Mouse (Mus musculus) hindbrain, embryonic 12.5 days (tissue): ENCODE results near the gene Sox4. TPM values are rescaled to one million over a fixed set of nuclear protein-coding genes. Genes with fewer than 3 reads are reported as not detected.

Experiments used
- ATAC-seq: fragments of 200-750 bp; cut with Nextera tagmentation; 2 replicates; pipeline ENCODE4 v1.8.0; 2017; ENCODE audit warnings: moderate TSS enrichment; ENCODE audit not compliant: low FRiP score
- H3K27ac ChIP-seq: fragments of 300-500 bp; sonication (generic); 2 replicates; pipeline ENCODE4 v1.5.1; 2016; ENCODE audit warnings: mild to moderate bottlenecking
- H3K27me3 ChIP-seq: fragments of 300-500 bp; sonication (generic); 2 replicates; pipeline ENCODE4 v1.6.1; 2016; ENCODE audit warnings: mild to moderate bottlenecking
- H3K36me3 ChIP-seq: fragments of 300-500 bp; sonication (generic); 2 replicates; pipeline ENCODE4 v1.6.1; 2016; ENCODE audit warnings: mild to moderate bottlenecking
- H3K4me1 ChIP-seq: fragments of 300-500 bp; sonication (generic); 2 replicates; pipeline ENCODE4 v1.6.1; 2016
- H3K4me2 ChIP-seq: fragments of 300-500 bp; sonication (generic); replicated peaks from 2 replicates; pipeline ENCODE4 v1.6.1; 2016; ENCODE audit warnings: mild to moderate bottlenecking
- H3K4me3 ChIP-seq: fragments of 300-500 bp; sonication (generic); 2 replicates; pipeline ENCODE4 v1.5.1; 2016; ENCODE audit warnings: mild to moderate bottlenecking
- H3K9ac ChIP-seq: fragments of 300-500 bp; sonication (generic); 2 replicates; pipeline ENCODE4 v1.6.1; 2016; ENCODE audit warnings: mild to moderate bottlenecking, moderate library complexity
- H3K9me3 ChIP-seq: fragments of 300-500 bp; sonication (generic); replicated peaks from 2 replicates; pipeline ENCODE4 v1.6.1; 2016; ENCODE audit warnings: mild to moderate bottlenecking
- WGBS: fragments of 180-500 bp; shearing (Covaris S2); methylation state at CpG from one replicate; pipeline ENCODE4 v1.1.7; 2016; 5-methylcytosine and 5-hydroxymethylcytosine counted together
- polyA plus RNA-seq: library from polyadenylated mRNA; unstranded; fragments of >200 nt; fragmentation: Nextera tagmentation; extraction: Ambion mirVana; gene quantifications from 2 replicates; pipeline ENCODE4 v1.2.1, GENCODE M21; 2016

Sox4 gene
- polyA plus RNA-seq, 1 experiment from 2014 or later, result 255 TPM

DNA sequence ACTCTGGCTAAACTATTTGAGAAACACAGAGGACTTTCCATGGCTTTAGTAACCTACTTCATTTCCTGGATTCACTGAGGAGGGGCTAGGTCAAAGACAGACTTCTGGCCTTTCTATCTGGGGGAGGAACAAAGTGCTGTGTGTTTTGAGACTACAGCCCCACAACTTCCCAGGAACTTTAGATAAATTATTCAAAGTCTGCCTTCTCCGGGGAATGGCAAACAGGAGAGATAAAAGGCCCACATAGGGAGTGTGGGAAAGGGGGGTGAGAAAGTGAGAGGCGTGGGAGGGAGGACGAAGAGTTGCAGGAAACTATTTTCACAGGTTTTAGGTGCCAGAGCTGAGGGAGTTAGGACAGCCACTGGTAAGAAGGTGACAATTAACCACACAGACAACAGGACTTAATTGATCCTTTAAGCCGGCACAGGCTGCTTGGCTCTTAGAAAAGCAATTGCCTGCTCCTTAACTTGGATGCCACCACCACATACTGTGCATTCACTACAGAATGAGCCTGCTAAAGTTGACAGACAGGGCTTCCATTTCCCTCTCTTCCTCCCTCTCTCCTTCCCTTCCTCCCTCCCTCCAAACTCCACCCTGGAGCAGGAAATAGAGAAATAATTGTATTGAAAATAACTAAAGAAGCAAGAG is 11.4 kb downstream of the Sox4 start:
- ATAC-seq, result peak; percentile 60
- Histone ChIP-seq H3K9ac (no peak overlapping the region), H3K36me3 (0 out of 2 replicates have a peak, but pooled peaks cover 3% of the 10 kb centered on the region), H3K4me3 (no peak overlapping the region), H3K9me3 (no peaks in the 10 kb centered on the region), H3K27me3 (no peaks in the 10 kb centered on the region), H3K4me2 (no peak overlapping the region), H3K4me1 (peaks cover 10% of the 10 kb centered on the region), H3K27ac (peak overlapping the region; percentile 25; the same call in 1 of the 2 replicates)
- WGBS, result 0% methylated on average over 4 of the region's 4 CpGs

DNA sequence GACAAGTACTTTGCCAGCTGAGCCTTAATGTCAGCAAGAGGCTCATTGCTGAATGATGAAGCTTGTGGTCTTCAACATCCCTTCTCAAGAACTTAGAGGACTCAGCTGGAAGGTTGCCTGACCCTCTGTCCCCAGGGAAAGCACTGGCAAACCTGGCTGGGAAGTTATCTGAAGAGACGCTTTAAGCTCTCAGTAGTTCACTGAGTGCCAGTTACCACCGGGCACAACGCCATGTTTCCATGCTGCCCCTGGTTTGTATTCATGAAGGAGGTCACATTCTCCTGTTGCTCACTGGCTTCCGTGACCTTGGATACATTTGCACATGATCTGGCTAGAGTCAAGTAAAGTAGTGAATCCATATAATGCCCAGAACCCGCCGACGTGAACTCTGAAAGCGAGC is 20.1 kb downstream of the Sox4 start:
- Histone ChIP-seq H3K4me3 (no peak overlapping the region), H3K36me3 (no peaks in the 10 kb centered on the region)
- WGBS, result 92% methylated on average over 8 of the region's 8 CpGs

DNA sequence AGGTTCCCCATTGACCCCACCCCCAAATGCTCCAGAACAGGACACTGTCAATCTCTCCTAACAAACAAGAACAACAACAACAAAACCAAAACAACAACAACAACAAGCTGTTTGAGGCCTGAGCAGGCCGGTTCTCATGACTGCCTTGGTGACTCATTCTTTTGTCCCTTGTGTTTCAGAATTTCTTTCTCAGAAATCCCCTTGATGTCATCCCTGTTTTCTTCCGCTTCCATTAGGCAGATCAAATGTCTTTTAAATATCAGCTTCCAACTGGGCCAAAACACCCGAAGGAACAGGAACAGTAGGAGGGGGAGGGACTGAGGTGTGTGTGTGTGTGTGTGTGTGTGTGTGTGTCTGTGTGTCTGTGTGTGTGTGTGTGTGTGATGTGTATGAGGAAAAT is 21.7 kb downstream of the Sox4 start:
- Histone ChIP-seq H3K4me1 (peaks cover 7% of the 10 kb centered on the region), H3K27me3 (no peaks in the 10 kb centered on the region), H3K9ac (no peak overlapping the region), H3K27ac (no peak overlapping the region), H3K4me3 (no peak overlapping the region), H3K36me3 (no peaks in the 10 kb centered on the region), H3K9me3 (no peaks in the 10 kb centered on the region), H3K4me2 (no peak overlapping the region)
- 32% methylated on average over 3 of the region's 3 CpGs for WGBS
- no peak for ATAC-seq

More for the DNA sequence above, 20.1 kb downstream of the Sox4 start:
- no peak overlapping the region for H3K27ac ChIP-seq
- H3K4me1 ChIP-seq, result peaks cover 7% of the 10 kb centered on the region
- no peak for ATAC-seq
- H3K9ac ChIP-seq, result no peak overlapping the region
- no peaks in the 10 kb centered on the region for H3K27me3 ChIP-seq
- H3K4me2 ChIP-seq, result no peak overlapping the region
- no peaks in the 10 kb centered on the region for H3K9me3 ChIP-seq

DNA sequence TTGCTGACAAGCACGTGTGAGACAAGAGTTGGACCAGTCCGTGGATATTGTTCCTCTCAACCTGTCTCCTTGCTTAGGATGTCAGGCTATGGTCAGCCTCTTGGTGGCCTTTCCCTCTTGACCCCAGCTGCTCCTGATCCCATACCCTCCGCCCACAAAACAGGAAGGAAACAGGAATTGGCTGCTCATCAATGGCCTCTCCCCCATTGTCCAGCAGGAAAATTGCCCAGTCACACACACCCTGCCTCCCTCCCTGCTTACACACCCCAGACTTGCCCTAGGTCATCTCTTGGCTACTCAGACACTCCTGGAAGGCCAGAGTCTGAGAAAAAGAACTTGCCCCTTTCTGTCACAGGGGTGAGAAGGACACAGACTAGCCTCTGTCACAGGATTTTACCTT is 22.2 kb downstream of the Sox4 start:
- no peak overlapping the region for H3K27ac ChIP-seq
- no peak overlapping the region for H3K4me2 ChIP-seq
- no peak overlapping the region for H3K9ac ChIP-seq
- no peaks in the 10 kb centered on the region for H3K36me3 ChIP-seq
- H3K4me1 ChIP-seq, result peaks cover 7% of the 10 kb centered on the region
- ATAC-seq, result no peak
- no peaks in the 10 kb centered on the region for H3K9me3 ChIP-seq
- H3K27me3 ChIP-seq, result no peaks in the 10 kb centered on the region
- H3K4me3 ChIP-seq, result no peak overlapping the region
- 79% methylated on average over 3 of the region's 3 CpGs for WGBS

DNA sequence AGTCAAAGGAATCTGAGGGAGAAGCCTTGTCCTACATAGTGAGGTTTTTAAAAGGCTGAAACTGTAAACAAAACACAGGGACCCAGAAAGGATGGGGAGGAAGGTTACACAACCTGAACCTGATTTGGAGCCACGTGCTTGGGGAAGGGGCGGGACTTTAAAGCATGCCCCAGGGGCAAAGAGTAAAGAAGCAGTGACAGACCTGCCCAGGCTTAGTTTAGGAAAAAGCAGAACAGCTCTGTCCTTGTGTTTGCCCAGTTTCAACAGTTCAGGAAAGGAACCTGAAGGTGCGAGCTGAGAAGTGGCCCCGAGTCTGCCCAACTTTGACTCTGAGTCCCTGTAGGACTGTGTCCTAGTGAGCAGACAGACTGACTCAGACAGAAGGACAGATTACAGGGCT is 23.1 kb downstream of the Sox4 start:
- Histone ChIP-seq H3K4me1 (peaks cover 7% of the 10 kb centered on the region), H3K27ac (no peak overlapping the region), H3K4me3 (no peak overlapping the region), H3K9me3 (no peaks in the 10 kb centered on the region), H3K4me2 (no peak overlapping the region), H3K27me3 (no peaks in the 10 kb centered on the region), H3K9ac (no peak overlapping the region), H3K36me3 (no peaks in the 10 kb centered on the region)
- whole genome bisulfite sequencing, result 60% methylated on average over 4 of the region's 4 CpGs
- ATAC-seq, result no peak

DNA sequence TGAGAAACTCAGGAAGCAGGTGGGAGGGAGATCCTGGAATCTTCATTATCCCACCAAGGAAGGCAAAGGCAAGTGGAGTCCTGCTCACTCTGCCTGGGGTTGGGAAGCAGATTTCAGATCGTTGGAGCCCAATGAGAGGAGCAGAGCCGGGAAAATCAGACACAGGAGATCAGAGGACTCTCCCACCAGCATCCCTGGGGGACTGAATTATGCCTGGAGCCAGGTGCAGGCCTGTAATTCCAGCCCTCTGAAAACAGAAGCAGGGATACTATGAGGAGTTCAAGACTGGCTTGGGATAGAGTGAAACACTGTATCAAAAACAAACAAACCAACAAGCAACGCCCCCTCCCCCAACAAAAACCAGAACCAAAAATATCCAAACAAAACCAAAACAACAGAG is 23.6 kb downstream of the Sox4 start:
- H3K36me3 ChIP-seq, result no peaks in the 10 kb centered on the region
- WGBS, result 38% methylated on average over 3 of the region's 3 CpGs
- no peak overlapping the region for H3K27ac ChIP-seq
- H3K9me3 ChIP-seq, result no peaks in the 10 kb centered on the region
- H3K27me3 ChIP-seq, result no peaks in the 10 kb centered on the region
- no peak for ATAC-seq
- peaks cover 7% of the 10 kb centered on the region for H3K4me1 ChIP-seq
- H3K4me2 ChIP-seq, result no peak overlapping the region
- H3K4me3 ChIP-seq, result no peak overlapping the region
- no peak overlapping the region for H3K9ac ChIP-seq

DNA sequence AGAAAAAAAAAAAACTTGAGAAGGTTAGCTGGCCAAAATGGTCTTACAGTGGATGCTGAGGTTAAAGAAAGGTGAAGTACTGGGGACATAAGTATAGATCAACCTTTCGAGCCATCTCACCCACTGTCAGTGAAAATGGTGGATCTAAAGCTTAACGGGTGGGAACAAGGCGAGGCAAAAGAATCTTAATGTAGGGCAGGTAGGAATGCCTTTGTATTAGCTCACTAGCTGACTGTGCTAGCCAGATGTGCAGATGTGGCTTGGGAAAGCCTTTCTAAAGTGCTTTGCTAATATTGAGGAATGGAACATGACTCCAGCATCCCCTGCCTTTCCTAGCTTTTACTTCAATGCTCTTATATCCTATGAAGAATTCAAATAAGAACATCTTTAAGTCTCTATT is 30.4 kb downstream of the Sox4 start:
- no peak overlapping the region for H3K27ac ChIP-seq
- H3K27me3 ChIP-seq, result no peaks in the 10 kb centered on the region
- H3K4me2 ChIP-seq, result no peak overlapping the region
- no peaks in the 10 kb centered on the region for H3K9me3 ChIP-seq
- H3K9ac ChIP-seq, result no peak overlapping the region
- H3K4me1 ChIP-seq, result no peaks in the 10 kb centered on the region
- H3K4me3 ChIP-seq, result no peak overlapping the region
- H3K36me3 ChIP-seq, result no peaks in the 10 kb centered on the region
- 94% methylated on average over 3 of the region's 3 CpGs for WGBS
- no peak for ATAC-seq

DNA sequence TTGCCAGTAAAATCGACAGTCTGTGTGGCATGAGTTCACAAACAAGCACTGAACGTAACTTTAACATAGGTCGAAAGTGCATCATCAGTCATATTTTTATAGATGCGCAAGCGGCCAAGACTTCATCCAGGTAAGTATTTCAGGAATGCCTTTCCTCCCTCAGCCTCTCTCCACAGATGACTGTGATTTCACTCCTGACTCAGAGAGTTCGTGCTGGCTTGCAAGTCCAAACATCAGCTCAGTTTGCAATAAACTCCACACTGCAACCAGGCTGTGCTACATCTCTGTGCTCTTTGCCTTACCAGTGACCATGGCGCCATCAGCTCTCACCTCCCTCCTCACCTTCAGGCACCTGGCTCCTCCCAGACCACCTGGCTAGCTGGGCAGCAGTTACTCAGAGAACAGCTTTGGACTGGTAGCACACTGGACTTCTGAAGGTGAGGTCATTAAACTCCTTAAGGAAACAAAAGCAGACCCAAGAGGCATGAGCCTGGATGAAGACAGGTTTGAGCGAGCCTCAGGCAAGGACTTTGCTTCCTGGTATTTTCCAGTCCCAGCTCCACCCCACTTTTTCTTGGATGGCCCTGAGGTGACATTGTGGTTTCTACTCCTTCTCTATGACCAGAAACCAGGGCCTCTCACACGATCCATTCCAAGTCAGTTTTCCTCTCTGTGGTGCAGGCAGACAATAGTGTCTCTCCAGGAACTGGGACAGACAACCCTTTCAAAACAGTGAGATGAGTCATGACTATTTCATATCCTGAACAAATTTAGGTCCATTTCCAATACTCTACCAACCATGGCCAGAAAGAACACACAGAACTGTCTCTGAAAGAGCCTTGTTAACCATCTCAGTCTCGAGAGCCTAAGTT is 35.9 kb downstream of the Sox4 start:
- no peak overlapping the region for H3K27ac ChIP-seq
- H3K4me1 ChIP-seq, result no peaks in the 10 kb centered on the region
- no peaks in the 10 kb centered on the region for H3K36me3 ChIP-seq
- no peak overlapping the region for H3K9ac ChIP-seq
- WGBS, result 88% methylated on average over 10 of the region's 10 CpGs
- no peaks in the 10 kb centered on the region for H3K27me3 ChIP-seq
- no peak overlapping the region for H3K4me2 ChIP-seq
- H3K9me3 ChIP-seq, result no peaks in the 10 kb centered on the region
- ATAC-seq, result no peak
- no peak overlapping the region for H3K4me3 ChIP-seq

DNA sequence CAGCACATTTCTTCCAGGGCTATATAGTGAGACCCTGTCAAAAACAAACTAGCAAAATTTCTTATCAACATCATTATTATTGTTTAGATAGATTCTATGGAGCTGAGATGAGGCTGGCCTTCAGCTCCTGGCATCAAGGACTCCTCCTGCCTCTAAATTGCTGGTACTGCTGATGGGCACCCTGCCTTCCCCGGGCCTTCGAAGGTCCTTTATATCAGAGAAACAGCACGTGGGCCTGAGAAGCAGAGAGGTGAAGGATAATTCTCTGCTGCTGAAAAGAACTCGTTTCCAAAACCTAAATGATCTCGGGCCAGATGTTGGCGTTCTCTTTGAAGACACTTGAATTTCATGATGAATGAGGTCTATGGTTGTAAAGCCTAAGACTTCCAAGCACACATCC is 39.9 kb downstream of the Sox4 start:
- Histone ChIP-seq H3K27me3 (no peaks in the 10 kb centered on the region), H3K4me1 (no peaks in the 10 kb centered on the region), H3K27ac (no peak overlapping the region), H3K4me2 (no peak overlapping the region), H3K9ac (no peak overlapping the region), H3K4me3 (no peak overlapping the region), H3K9me3 (no peaks in the 10 kb centered on the region), H3K36me3 (no peaks in the 10 kb centered on the region)
- 88% methylated on average over 6 of the region's 6 CpGs for WGBS
- no peak for ATAC-seq

DNA sequence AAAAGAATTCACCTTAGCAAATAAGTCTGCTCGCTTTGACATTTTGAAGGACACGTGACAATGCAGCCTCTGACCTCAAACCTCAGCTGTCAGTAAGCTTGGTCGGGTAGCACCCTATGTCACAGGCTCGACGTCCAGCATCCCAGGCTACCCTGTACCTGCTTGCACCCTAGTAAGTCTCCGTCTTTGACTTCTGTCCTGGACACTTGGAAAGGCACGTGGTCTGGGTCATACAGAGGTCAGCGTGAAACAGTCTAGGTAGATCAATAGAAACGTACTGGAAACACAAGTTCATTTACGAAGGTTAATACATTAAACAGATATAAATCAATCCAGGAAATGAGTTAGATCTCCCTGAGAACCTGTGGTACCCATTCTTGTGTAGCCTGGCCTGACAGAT is 46.5 kb downstream of the Sox4 start:
- Histone ChIP-seq H3K9ac (no peak overlapping the region), H3K9me3 (no peaks in the 10 kb centered on the region), H3K36me3 (no peaks in the 10 kb centered on the region), H3K27me3 (no peaks in the 10 kb centered on the region), H3K4me3 (no peak overlapping the region), H3K4me2 (no peak overlapping the region), H3K4me1 (no peaks in the 10 kb centered on the region), H3K27ac (no peak overlapping the region)
- no peak for ATAC-seq
- 86% methylated on average over 10 of the region's 10 CpGs for WGBS
